Mouse (Mus musculus): ENCODE data around the gene Camk2d. TPM values are rescaled to one million over a fixed set of nuclear protein-coding genes. Genes with fewer than 3 reads are reported as not detected.

Gene Camk2d
- total RNA-seq, 2 experiments from 2014 or later = 132 to 135 TPM

- no peak for DNase-seq
Measured at GRCm38 (mm10) chr3:126822374-126822773, 226.3 kb downstream of the Camk2d start.

- no peak for DNase-seq
Measured at GRCm38 (mm10) chr3:126824930-126825329, 228.8 kb downstream of the Camk2d start.

- no peak for DNase-seq
Measured at GRCm38 (mm10) chr3:126826172-126826571, 230.1 kb downstream of the Camk2d start.

GRCm38 (mm10) chr3:126827900-126828299 is 231.8 kb downstream of the Camk2d start:
- no peak for DNase-seq

- no peak for DNase-seq
Measured at GRCm38 (mm10) chr3:126829817-126830216, 233.7 kb downstream of the Camk2d start.

- DNase-seq = peak; percentile 64 to 88
Measured at GRCm38 (mm10) chr3:126831418-126832138, 235.5 kb downstream of the Camk2d start.

GRCm38 (mm10) chr3:126834641-126835167 is 238.6 kb downstream of the Camk2d start:
- DNase-seq = no peak

- no peak for DNase-seq
Measured at GRCm38 (mm10) chr3:126842780-126843179, 246.7 kb downstream of the Camk2d start.

GRCm38 (mm10) chr3:126844809-126845208 is 248.7 kb downstream of the Camk2d start:
- no peak for DNase-seq

- no peak for DNase-seq
Measured at GRCm38 (mm10) chr3:126848081-126848480, 252.0 kb downstream of the Camk2d start.

- DNase-seq = no peak
Measured at GRCm38 (mm10) chr3:126860442-126860841, 264.3 kb downstream of the Camk2d start.

GRCm38 (mm10) chr3:126869561-126869960 is 273.5 kb downstream of the Camk2d start:
- DNase-seq = no peak

GRCm38 (mm10) chr3:126870688-126871087 is 274.6 kb downstream of the Camk2d start:
- DNase-seq = no peak

- no peak for DNase-seq
Measured at GRCm38 (mm10) chr3:126878233-126878632, 282.1 kb downstream of the Camk2d start.

GRCm38 (mm10) chr3:126886090-126886489 is 290.0 kb downstream of the Camk2d start:
- DNase-seq = no peak

- DNase-seq = no peak
Measured at GRCm38 (mm10) chr3:126886644-126887043, 290.5 kb downstream of the Camk2d start.

Other genes with a start within 250 kb of the Camk2d start
- under 1 TPM; 0.39 to 0.40 TPM for gene Arsj, start 232.6 kb upstream of the Camk2d start, total RNA-seq (2021)